Mouse (Mus musculus) intestine, embryonic 16.5 days (tissue): ENCODE results near the gene Pnpo. TPM values are rescaled to one million over a fixed set of nuclear protein-coding genes. Genes with fewer than 3 reads are reported as not detected.
A peak's percentile ranks its signal among the peaks of the same experiment; 100 is the strongest.

Experiments
- ATAC-seq: fragments of 200-750 bp; cut with Nextera tagmentation; 2 replicates; pipeline ENCODE4 v1.8.0; 2017; ENCODE audit warnings: moderate TSS enrichment, moderate library complexity
- H3K27ac ChIP-seq: fragments of 300-500 bp; sonication (generic); 2 replicates; pipeline ENCODE4 v1.5.1; 2014; ENCODE audit warnings: mild to moderate bottlenecking, low read length
- H3K27me3 ChIP-seq: fragments of 300-500 bp; sonication (generic); replicated peaks from 2 replicates; pipeline ENCODE4 v1.6.1; 2014; ENCODE audit warnings: low read length, control low read depth, mixed read lengths; ENCODE audit not compliant: control insufficient read depth, insufficient read depth
- H3K36me3 ChIP-seq: fragments of 300-500 bp; sonication (generic); 2 replicates; pipeline ENCODE4 v1.6.1; 2014; ENCODE audit warnings: low read length, control low read depth; ENCODE audit not compliant: control insufficient read depth, insufficient read depth
- H3K4me1 ChIP-seq: fragments of 300-500 bp; sonication (generic); 2 replicates; pipeline ENCODE4 v1.6.1; 2014; ENCODE audit warnings: low read length, control low read depth, mixed read lengths; ENCODE audit not compliant: control insufficient read depth, insufficient read depth
- H3K4me2 ChIP-seq: fragments of 300-500 bp; sonication (generic); 2 replicates; pipeline ENCODE4 v1.6.1; 2014; ENCODE audit warnings: low read depth, low read length, control low read depth
- H3K4me3 ChIP-seq: fragments of 300-500 bp; sonication (generic); 2 replicates; pipeline ENCODE4 v1.5.1; 2014; ENCODE audit warnings: mild to moderate bottlenecking, low read length
- H3K9ac ChIP-seq: fragments of 300-500 bp; sonication (generic); 2 replicates; pipeline ENCODE4 v1.6.1; 2014; ENCODE audit warnings: low read depth, low read length
- H3K9me3 ChIP-seq: fragments of 300-500 bp; sonication (generic); 2 replicates; pipeline ENCODE4 v1.6.1; 2016; ENCODE audit warnings: low read length, control low read depth; ENCODE audit not compliant: control insufficient read depth
- WGBS: fragments of 180-500 bp; shearing (Covaris S2); extraction: QIAGEN DNeasy Blood & Tissue Kit; methylation state at CpG from one replicate; pipeline ENCODE4 v1.1.7; 2014; 5-methylcytosine and 5-hydroxymethylcytosine counted together
- polyA plus RNA-seq: library from polyadenylated mRNA; unstranded; fragments of >200 nt; fragmentation: Nextera tagmentation; extraction: Ambion mirVana; gene quantifications from 2 replicates; pipeline ENCODE4 v1.2.1, GENCODE M21; 2015

Pnpo gene
- polyA plus RNA-seq, 1 experiment from 2014 or later, result 125 TPM

DNA sequence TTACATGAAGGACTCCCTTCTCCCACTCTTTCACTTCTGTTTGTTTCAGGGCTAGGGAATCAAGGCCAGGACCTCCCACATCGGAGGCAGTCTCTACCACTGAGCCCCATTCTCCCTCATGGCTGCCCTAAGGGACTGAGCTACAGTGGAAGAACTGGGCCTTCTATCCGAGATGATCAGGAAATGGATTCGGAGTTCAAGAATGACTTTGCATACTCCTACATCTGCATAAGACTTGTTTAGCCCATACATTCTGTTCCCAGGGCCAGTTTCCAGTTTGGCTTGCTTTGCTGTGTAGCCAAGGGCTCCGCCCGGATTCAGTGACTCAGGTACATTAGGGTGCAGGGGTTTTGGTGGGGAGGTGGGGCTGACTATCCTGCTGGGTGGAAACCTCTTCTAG is 36.2 kb upstream of the Pnpo start:
- H3K9me3 ChIP-seq, result no peaks in the 10 kb centered on the region
- no peak overlapping the region for H3K27ac ChIP-seq

DNA sequence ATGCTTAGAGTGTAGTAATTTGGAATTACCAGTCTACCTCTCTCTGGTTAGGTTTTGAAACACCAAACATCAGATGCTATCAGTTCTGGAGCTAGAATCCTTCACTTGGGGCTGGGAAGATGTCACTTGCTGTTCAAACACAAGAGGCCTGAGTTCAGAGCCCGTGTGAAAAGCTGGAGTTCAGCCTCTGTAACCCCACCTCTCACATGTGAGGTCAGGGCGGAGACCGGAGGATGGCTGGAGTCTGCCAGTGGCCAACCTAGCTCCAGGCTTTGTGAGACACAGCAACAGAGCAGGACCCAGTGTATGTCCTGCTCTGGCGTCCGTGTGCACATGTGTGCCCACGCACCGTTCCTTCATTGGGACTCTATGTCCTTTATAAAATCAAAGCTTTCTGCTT is 35.5 kb upstream of the Pnpo start:
- no peak overlapping the region for H3K27ac ChIP-seq
- no peaks in the 10 kb centered on the region for H3K9me3 ChIP-seq
- no peak overlapping the region for H3K9ac ChIP-seq
- WGBS, result 81% methylated on average over 7 of the region's 7 CpGs
- H3K27me3 ChIP-seq, result no peaks in the 10 kb centered on the region
- H3K4me2 ChIP-seq, result no peak overlapping the region
- H3K4me3 ChIP-seq, result no peak overlapping the region
- ATAC-seq, result no peak
- H3K36me3 ChIP-seq, result no peaks in the 10 kb centered on the region
- peaks cover 18% of the 10 kb centered on the region for H3K4me1 ChIP-seq

More for the DNA sequence above, 36.2 kb upstream of the Pnpo start:
- Histone ChIP-seq H3K9ac (no peak overlapping the region), H3K4me3 (no peak overlapping the region), H3K4me1 (peaks cover 18% of the 10 kb centered on the region), H3K4me2 (no peak overlapping the region), H3K36me3 (no peaks in the 10 kb centered on the region), H3K27me3 (no peaks in the 10 kb centered on the region)
- 80% methylated on average over 5 of the region's 5 CpGs for WGBS
- no peak for ATAC-seq

DNA sequence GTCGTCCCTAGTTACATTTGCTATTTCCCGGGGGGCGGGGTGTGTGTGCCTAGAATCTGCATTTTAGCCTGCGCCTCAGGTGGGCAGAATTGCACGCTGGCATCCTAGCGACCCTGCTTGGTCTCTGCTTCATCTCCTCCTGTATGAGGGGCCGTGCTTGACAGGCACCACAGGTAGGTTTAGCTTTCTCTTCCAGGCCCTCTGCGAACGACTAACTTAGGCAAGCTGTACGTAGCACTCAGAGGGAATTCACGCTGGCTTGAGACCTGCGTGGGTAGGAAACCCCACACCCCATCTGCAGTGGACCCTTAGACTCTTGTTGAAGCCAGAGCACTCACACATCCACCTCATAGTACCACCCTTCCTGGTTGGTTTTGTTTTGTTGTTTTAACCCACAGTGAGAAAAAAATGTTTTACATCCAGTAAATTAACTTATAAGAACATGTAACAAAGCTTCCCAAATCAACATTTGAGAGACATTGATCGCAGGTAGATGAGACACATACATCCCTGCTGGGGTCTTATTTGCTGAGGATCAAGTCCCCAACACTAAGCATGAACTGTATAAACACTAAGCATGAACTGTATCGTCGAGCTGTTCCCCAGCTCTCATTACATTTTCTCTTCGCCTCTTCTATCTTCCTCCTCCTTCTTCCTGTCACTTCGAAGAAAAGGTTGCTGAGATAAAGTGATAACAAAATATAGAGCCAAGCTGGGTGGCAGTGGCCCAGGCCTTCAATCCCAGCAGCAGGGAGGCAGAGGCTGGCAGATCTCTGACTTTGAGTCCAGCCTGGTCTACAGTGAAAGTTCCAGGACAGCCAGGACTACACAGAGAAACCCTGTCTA is 34.8 kb upstream of the Pnpo start:
- H3K9me3 ChIP-seq, result no peaks in the 10 kb centered on the region
- ATAC-seq, result no peak
- peak overlapping the region; percentile 85 for H3K27ac ChIP-seq
- WGBS, result 27% methylated on average over 17 of the region's 17 CpGs
- peak overlapping the region; percentile 67 for H3K4me3 ChIP-seq
- peak overlapping the region; percentile 83 for H3K4me2 ChIP-seq
- no peaks in the 10 kb centered on the region for H3K27me3 ChIP-seq
- H3K36me3 ChIP-seq, result no peaks in the 10 kb centered on the region
- H3K4me1 ChIP-seq, result peaks cover 18% of the 10 kb centered on the region
- peak overlapping the region; percentile 81 for H3K9ac ChIP-seq

DNA sequence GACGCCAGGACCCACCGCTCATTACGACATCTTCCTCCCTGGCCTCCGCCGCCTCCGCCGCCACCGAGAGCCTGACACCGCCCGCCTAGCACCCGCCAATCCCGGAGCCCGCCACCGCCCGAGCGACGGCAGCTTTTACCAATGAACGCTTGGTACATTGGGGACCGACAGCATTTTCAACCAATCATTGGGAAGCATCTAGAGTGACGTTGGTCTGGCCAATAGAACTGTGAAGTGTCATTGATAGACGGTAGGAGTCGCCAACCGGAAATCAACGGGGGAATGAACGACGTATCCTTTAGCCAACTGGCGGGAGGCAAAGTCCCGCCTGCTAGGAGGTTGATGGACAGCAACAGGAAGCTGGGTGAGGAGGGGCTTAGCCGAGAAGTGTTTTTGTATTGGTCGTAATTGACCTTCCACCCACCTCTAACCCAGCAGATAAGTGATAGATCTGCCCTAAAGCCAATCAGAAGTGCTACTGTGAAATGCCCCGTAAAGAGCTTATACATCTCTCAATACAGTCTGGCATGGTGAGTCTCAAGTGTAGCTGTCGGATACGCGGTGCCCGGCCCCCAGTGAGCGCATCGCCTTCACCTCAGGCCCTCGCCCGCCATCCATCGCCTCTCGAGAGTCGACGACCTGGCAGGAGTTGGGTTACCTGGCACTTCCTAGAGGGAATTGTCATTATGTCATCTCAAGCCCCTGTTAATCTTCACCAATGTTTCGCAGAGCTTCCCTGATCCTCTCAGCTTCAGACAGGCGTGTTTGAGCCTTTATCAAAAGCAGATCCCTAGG is 34.0 kb upstream of the Pnpo start:
- Histone ChIP-seq H3K27me3 (no peaks in the 10 kb centered on the region), H3K27ac (peak overlapping the region; percentile 95), H3K4me3 (peak overlapping the region; percentile 90), H3K9me3 (no peaks in the 10 kb centered on the region), H3K9ac (peak overlapping the region; percentile 98), H3K4me1 (peaks cover 18% of the 10 kb centered on the region), H3K36me3 (no peaks in the 10 kb centered on the region), H3K4me2 (peak overlapping the region; percentile 83)
- under 1% methylated on average over 45 of the region's 45 CpGs for WGBS
- ATAC-seq, result peak; percentile 98

DNA sequence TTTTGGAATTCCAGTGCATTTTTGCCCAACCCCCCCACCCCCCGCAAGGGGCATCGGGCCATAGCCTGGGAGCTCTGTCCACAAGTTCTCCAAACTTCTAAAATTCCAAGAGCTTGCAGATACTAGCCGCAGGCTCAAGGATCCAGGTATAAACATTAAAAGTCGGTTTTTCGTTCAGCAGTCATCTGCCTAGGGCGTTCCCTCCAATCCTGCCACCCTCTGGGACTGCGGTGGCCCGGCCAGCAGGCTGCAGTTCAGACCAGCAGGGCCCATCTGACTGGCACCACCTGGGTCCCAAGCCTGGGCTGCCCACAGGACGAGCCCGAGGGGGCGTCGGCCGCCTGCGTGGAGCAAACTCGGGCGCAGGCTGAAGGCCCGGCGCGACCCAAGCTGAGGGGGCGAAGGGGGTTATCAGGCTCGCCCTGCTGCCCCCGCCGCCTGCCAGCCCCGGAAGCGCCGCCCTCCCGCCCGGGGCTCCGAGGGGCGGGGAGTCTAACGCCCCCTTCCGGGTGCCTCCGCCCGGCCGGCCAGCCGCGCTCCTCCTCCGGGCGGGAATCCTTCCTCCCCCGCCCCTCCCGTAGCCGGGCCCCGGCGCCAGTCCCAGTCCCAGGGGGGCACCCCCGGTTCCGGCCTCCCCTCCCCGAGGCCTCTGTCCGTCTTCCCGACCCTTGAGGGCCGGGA is 33.3 kb upstream of the Pnpo start:
- Histone ChIP-seq H3K36me3 (no peaks in the 10 kb centered on the region), H3K4me2 (peak overlapping the region; percentile 82), H3K4me1 (peaks cover 15% of the 10 kb centered on the region), H3K27ac (peak overlapping the region; percentile 95), H3K27me3 (no peaks in the 10 kb centered on the region), H3K9ac (peak overlapping the region; percentile 98), H3K4me3 (peak overlapping the region; percentile 90), H3K9me3 (no peaks in the 10 kb centered on the region)
- peak; percentile 82 for ATAC-seq
- WGBS, result under 1% methylated on average over 48 of the region's 50 CpGs

DNA sequence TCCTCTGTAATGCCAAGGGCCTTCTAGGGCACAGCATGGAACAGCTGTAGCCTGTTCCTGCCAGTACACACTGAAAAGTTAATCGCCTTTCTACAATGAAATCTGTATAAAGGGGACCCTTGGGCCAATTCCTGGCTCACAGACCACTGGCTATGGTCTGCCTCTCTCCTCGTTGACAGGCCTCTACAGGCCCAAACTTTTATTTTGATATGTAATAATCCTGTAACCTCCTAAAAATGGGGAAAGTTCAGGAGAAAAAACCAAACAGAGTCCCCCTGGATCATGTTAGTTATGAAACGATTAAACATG is 32.5 kb upstream of the Pnpo start:
- WGBS, result 46% methylated on average over 3 of the region's 3 CpGs
- ATAC-seq, result no peak
- H3K9me3 ChIP-seq, result no peaks in the 10 kb centered on the region

DNA sequence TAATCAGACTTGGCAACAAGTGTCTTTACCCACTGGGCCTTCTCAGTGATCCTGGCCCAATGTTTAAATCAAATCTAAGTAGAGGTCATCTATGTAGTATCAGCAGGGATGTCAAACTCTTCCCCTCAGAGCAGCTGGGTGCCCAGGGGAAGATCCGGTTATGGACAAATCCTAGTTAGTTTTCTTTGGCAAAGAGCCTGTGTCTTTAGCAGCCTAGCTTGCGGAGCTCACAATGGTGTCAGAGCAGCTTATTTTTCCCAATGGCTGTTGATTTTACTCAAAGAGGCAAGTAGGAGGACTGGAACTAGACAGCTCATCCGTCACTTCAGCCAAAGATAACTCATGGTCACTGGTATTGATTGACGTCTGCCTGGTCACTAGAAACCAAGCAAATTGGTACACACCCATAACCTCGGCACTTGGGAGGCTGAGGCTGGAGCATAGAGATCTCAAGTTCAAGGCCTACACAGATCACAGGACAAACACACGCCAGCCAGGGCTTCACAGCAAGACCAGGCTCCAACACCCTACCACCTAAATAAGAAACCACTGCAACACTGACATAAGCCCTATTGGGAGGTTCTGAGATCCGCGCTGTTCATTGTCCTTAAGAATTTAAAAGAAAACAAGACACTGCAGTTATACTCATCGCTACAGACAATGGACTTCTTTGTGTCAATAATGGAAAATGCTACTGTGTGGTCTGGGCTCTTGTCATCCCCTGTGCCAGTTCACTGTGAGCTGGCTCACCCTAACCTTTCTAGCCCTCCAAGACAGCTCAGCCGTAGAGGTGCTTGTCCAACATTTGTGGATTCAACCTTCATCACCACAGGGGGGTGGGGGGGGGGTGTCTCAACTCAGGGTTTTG is 32.0 kb upstream of the Pnpo start:
- peak overlapping the region; percentile 90; the same call in 1 of the 2 replicates for H3K4me3 ChIP-seq
- no peak for ATAC-seq
- peak overlapping the region; percentile 82 for H3K4me2 ChIP-seq
- WGBS, result 77% methylated on average over 10 of the region's 10 CpGs
- peak overlapping the region; percentile 95; the same call in 1 of the 2 replicates for H3K27ac ChIP-seq
- H3K36me3 ChIP-seq, result no peaks in the 10 kb centered on the region
- peaks cover 18% of the 10 kb centered on the region for H3K4me1 ChIP-seq
- no peaks in the 10 kb centered on the region for H3K9me3 ChIP-seq
- peak overlapping the region; percentile 98 for H3K9ac ChIP-seq
- H3K27me3 ChIP-seq, result no peaks in the 10 kb centered on the region

More for the DNA sequence above, 32.5 kb upstream of the Pnpo start:
- peak overlapping the region; percentile 82 for H3K4me2 ChIP-seq
- peaks cover 14% of the 10 kb centered on the region for H3K4me1 ChIP-seq
- peak overlapping the region; percentile 98 for H3K9ac ChIP-seq
- no peaks in the 10 kb centered on the region for H3K36me3 ChIP-seq
- no peaks in the 10 kb centered on the region for H3K27me3 ChIP-seq
- peak overlapping the region; percentile 95 for H3K27ac ChIP-seq
- H3K4me3 ChIP-seq, result peak overlapping the region; percentile 90

DNA sequence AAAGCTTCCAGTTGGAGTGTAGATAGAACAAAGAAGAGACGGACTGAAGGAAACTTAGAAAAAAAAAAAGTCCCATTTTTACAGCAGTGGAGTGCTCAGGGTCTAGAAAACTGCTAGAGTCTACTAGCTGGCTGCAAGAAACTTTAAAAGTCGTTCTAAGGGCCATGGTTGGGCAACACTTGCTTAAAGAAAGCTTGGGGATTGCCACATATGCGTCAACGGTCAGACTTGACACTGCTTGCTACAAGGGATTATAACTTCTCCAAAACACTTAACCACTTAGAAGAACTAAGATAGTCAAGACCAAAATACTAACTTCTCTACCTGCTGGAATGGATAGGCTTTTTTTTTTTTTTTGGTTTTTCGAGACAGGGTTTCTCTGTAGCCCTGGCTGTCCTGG is 31.0 kb upstream of the Pnpo start:
- Histone ChIP-seq H3K4me1 (peaks cover 23% of the 10 kb centered on the region), H3K9me3 (no peaks in the 10 kb centered on the region), H3K27me3 (no peaks in the 10 kb centered on the region), H3K27ac (no peak overlapping the region), H3K4me2 (no peak overlapping the region), H3K4me3 (no peak overlapping the region), H3K36me3 (no peaks in the 10 kb centered on the region), H3K9ac (no peak overlapping the region)
- ATAC-seq, result no peak
- WGBS, result 80% methylated on average over 5 of the region's 5 CpGs
